Mouse (Mus musculus) small intestine, adult 2 months (tissue): ENCODE data around the gene Gm11564. TPM values are rescaled to one million over a fixed set of nuclear protein-coding genes. Genes with fewer than 3 reads are reported as not detected.
"Not testable (repeated sequence)": the region's sequence is repeated elsewhere in the genome, so short reads cannot be mapped to it uniquely, and the experiment has no call there.

Source experiments
- H3K27ac ChIP-seq: fragments of 200-500 bp; 2 replicates; pipeline ENCODE4 v1.5.1; 2012; ENCODE audit warnings: low read depth, low read length, control low read depth, inconsistent platforms; ENCODE audit not compliant: insufficient read depth
- H3K27me3 ChIP-seq: fragments of 200-500 bp; 2 replicates; pipeline ENCODE4 v1.6.1; 2012; ENCODE audit warnings: mild to moderate bottlenecking, moderate library complexity, low read length, inconsistent platforms; ENCODE audit not compliant: control insufficient read depth, insufficient read depth
- H3K36me3 ChIP-seq: fragments of 200-500 bp; 2 replicates; pipeline ENCODE4 v1.6.1; 2012; ENCODE audit warnings: mild to moderate bottlenecking, low read length, control low read depth, inconsistent platforms; ENCODE audit not compliant: control insufficient read depth, insufficient read depth
- H3K4me1 ChIP-seq: fragments of 200-500 bp; 2 replicates; pipeline ENCODE4 v1.6.1; 2012; ENCODE audit warnings: low read length, inconsistent platforms, mixed read lengths; ENCODE audit not compliant: control insufficient read depth, insufficient read depth, insufficient read length
- H3K4me3 ChIP-seq: fragments of 200-500 bp; 2 replicates; pipeline ENCODE4 v1.5.1; 2012; ENCODE audit warnings: low read depth, mild to moderate bottlenecking, control low read depth, inconsistent platforms, low read length, moderate library complexity
- CTCF ChIP-seq: fragments of 200-500 bp; IDR thresholded peaks from 2 replicates; pipeline ENCODE4 v1.5.1; 2012; ENCODE audit warnings: low read depth, mild to moderate bottlenecking, control low read depth, inconsistent platforms, low read length, moderate library complexity, mixed read lengths; ENCODE audit not compliant: insufficient replicate concordance, insufficient read length; ENCODE audit errors: extremely low read depth
- POLR2A ChIP-seq: fragments of 200-500 bp; IDR thresholded peaks from 2 replicates; pipeline ENCODE4 v1.6.1; 2012; ENCODE audit warnings: low read depth, mild to moderate bottlenecking, control low read depth, inconsistent platforms, low read length, moderate library complexity
- WGBS: fragments of 180-500 bp; shearing (Covaris S2); methylation state at CpG from one replicate; pipeline ENCODE4 v1.1.7; 2018; 5-methylcytosine and 5-hydroxymethylcytosine counted together
- polyA plus RNA-seq: library from polyadenylated mRNA; depleted of rRNA; stranded (reverse); fragments of >200 nt; gene quantifications from 2 replicates; pipeline ENCODE4 v1.2.3, GENCODE M21; 2012; rRNA removed

Gm11564 gene
- not detected in 2 replicates for polyA plus RNA-seq

DNA sequence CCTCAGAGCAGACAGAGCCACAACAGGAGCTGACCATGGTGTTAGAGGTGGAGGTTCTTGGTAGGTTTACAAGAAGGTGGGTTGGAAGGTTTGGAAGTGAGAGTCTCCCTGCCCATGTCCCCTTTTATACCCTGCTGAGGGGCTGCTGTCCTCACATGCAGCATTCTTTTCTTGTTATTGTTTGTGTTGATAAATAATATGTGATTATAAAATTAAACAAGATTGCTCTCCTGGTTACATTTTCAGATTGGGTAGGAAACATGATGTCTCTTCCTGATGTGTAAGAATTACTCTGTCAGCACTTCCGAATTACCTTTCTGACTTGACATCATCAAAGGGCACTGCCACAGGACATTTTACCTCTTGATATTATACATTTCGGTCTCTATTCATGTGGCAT lies at the start of gene Gm11564:
Gene Gm11564, minus strand, starts transcription at position 101 of the 400 bp plus-strand sequence.
- H3K4me3 ChIP-seq, H3K36me3 ChIP-seq, H3K27ac ChIP-seq, H3K27me3 ChIP-seq, H3K4me1 ChIP-seq: not testable (repeated sequence)
- WGBS, result 78% methylated on average over 2 of the region's 2 CpGs

DNA sequence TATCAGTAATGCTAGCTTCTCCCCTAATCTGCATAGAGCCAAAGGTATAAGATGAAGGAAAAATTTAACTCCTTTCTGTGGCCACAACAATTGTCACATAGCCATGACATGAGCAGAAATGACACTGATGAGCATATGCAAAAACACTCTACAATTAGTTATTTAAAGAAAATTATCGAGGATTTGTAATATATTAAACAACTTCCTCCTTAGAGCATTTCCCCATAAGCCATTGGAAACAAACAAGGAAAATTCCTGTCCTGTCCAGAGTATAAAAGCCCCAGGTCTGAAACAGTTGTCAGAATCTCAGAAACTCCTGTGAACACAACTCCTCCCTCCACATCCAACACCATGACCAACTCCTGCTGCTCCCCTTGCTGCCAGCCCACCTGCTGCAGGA lies 48.7 kb upstream of the Gm11564 start, which contains the start of gene Gm11559:
Gene Gm11559, plus strand, starts transcription at position 301 of the 400 bp plus-strand sequence.
- H3K4me3 ChIP-seq, result not testable (repeated sequence)

DNA sequence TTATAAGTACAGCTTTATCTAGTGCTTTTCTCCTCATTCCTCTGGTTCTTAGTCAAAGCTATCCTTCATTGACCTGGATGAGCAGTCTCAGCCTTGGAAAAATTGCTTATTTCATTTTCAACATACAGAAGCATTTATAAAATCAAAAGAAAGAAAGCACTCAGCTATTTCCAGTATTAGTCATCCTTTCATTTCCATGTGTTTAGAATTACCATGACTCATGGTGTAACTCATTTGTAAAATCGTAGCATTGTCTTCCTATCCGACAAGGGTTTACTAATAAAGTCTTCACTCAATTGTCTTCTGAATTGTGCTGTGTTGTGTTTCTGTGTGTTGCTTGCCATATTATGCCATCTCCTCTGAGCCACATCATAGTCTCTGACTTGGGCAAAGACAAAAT lies 43.3 kb upstream of the Gm11564 start:
- H3K27ac ChIP-seq, result no peak overlapping the region
- WGBS, result 53% methylated on average over 2 of the region's 2 CpGs

More for the DNA sequence above, 48.7 kb upstream of the Gm11564 start, which contains the start of gene Gm11559:
- not testable (repeated sequence) for H3K27ac ChIP-seq, H3K27me3 ChIP-seq, H3K4me1 ChIP-seq, H3K36me3 ChIP-seq
- 38% methylated on average over 1 of the region's 1 CpGs for WGBS

DNA sequence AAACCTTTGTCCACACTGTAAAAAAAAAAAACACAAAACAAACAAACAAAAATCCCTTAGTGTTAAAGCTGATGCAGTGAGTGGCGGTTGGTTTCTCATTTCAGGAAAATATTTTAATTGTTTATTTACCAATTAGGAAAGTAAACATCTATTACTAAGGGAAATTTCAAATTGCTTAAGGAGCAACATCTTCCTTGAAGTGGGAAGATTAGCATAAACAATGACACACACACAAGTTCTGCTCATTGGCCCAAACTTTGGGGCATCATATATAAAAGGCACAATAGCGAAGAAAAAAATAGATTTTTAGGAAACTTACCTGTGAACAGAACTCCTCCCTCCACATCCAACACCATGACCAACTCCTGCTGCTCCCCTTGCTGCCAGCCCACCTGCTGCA lies 42.2 kb upstream of the Gm11564 start, which contains the start of gene Gm11568:
Gene Gm11568, plus strand, starts transcription at position 301 of the 400 bp plus-strand sequence.
- WGBS, result 80% methylated on average over 2 of the region's 2 CpGs
- H3K4me1 ChIP-seq, result no peaks in the 10 kb centered on the region
- H3K4me3 ChIP-seq, result no peak within 1 kb of the TSS
- H3K27ac ChIP-seq, result no peak within 1 kb of the TSS
- no peak for TF ChIP-seq CTCF
- no peak for TF ChIP-seq POLR2A
- no peaks in the 10 kb centered on the region for H3K27me3 ChIP-seq
- H3K36me3 ChIP-seq, result no peaks in the 10 kb centered on the region

More for the DNA sequence above, 43.3 kb upstream of the Gm11564 start:
- Histone ChIP-seq H3K4me3 (no peak overlapping the region), H3K36me3 (no peaks in the 10 kb centered on the region), H3K4me1 (no peaks in the 10 kb centered on the region), H3K27me3 (no peaks in the 10 kb centered on the region)
- no peak for TF ChIP-seq POLR2A
- TF ChIP-seq CTCF, result no peak

DNA sequence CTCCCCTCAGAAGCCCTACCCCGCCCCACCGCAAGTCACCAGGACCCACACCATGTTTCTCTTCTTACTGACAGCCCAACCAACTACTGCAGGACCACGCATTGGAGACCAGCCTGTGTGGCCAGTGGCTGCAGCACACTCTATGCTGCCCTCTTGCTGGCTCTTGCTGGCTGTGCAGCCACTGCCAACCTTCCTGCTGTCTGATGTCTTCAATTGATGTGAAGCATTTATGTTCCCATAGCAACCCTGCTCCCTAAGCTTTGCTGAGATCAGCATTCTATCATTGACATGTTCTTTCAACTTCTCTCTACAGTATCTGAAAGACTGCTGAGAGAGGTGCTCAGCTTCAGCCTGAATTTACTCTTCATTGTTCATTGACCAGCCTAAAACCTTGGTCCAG lies 38.7 kb upstream of the Gm11564 start:
- Histone ChIP-seq H3K27me3 (no peaks in the 10 kb centered on the region), H3K27ac (no peak overlapping the region), H3K36me3 (no peaks in the 10 kb centered on the region), H3K4me1 (no peaks in the 10 kb centered on the region), H3K4me3 (no peak overlapping the region)
- no peak for TF ChIP-seq POLR2A
- no peak for TF ChIP-seq CTCF
- 65% methylated on average over 3 of the region's 3 CpGs for WGBS

DNA sequence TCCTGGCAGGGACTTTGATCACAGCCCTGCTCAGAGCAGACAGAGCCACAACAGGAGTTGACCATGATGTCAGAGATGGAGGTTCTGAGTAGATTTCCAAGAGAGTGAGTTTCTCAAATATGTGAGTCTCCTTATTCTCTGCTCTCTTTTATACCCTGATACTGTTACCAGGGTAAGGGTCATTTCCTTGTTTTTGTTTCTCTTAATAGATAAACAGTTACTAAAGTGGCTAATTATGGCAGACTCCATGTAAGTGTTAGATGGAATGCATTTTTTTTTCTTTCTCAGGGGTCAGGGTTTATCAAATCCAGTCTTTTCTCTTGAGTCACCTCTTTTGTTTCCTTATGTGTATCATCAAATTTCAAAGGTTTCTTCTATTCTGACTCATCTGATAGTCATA lies 36.0 kb upstream of the Gm11564 start, which contains the start of gene Krtap4-16:
Gene Krtap4-16, minus strand, starts transcription at position 101 of the 400 bp plus-strand sequence.
- no peak for TF ChIP-seq POLR2A
- TF ChIP-seq CTCF, result no peak
- no peaks in the 10 kb centered on the region for H3K4me1 ChIP-seq
- no peaks in the 10 kb centered on the region for H3K36me3 ChIP-seq
- H3K27me3 ChIP-seq, result no peaks in the 10 kb centered on the region
- no peak within 1 kb of the TSS for H3K4me3 ChIP-seq
- no peak within 1 kb of the TSS for H3K27ac ChIP-seq

DNA sequence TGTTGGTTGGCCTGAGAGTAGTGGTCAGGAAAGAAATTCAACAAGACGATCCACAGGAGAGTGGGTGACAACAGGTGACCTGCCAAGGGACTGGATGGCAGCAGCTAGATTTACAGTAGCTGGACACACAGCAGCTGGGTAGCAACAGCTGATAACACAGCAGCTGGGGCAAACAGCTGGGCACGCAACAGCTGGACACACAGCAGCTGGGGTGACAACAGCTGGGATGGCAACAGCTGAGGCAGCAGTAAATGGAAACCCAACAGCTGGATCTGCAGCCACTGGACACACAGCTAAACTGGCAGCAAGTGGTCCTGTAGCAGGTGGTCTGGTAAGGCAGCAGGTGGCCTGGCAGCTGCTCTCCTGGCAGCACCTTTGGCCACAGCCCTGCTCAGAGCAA lies 31.3 kb upstream of the Gm11564 start:
- no peaks in the 10 kb centered on the region for H3K4me1 ChIP-seq
- no peaks in the 10 kb centered on the region for H3K27me3 ChIP-seq
- H3K27ac ChIP-seq, result no peak overlapping the region
- no peak overlapping the region for H3K4me3 ChIP-seq
- TF ChIP-seq CTCF, result no peak
- no peak for TF ChIP-seq POLR2A
- no peaks in the 10 kb centered on the region for H3K36me3 ChIP-seq
- WGBS, result 82% methylated on average over 2 of the region's 2 CpGs

DNA sequence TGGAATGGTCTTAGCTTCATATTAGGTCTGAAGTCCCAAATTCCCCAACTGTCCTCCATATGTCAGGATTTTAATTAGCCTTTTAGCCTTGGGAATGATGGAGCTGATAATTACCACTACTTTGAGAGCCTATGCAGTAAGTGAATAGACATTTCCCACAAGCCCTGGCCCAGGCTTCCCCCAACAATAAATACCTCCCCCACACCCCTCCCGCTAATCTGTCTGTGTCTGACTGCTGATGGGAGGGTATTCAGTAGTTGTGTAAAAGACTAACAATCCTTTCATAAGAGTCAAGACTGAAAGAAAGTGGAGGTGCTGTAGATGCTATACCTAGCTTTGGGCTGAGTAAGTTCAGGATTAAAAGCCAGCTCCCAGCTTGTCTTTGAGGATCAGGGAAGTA lies 26.7 kb upstream of the Gm11564 start:
- no peak overlapping the region for H3K27ac ChIP-seq
- WGBS, result 74% methylated on average over 1 of the region's 1 CpGs
- no peaks in the 10 kb centered on the region for H3K27me3 ChIP-seq
- H3K36me3 ChIP-seq, result no peaks in the 10 kb centered on the region
- no peaks in the 10 kb centered on the region for H3K4me1 ChIP-seq
- TF ChIP-seq POLR2A (no peak), CTCF (no peak)
- H3K4me3 ChIP-seq, result no peak overlapping the region
